Mouse (Mus musculus): ENCODE measurements at regions not wholly inside any gene's neighbourhood (a gene's known extent, or its start where the extent isn't known, plus 50 kb on each side); places are given as distances from the start of the nearest gene placed in this dataset.

GRCm38 (mm10) chr1:124718065-124718464 is 672.7 kb upstream of the Dpp10 start:
- H3K27me3 ChIP-seq (ENCODE audit: insufficient read depth, low read length), result no peaks in the 10 kb centered on the region
- no peak overlapping the region for H3K27ac ChIP-seq (ENCODE audit: low read depth, low read length)
- ATAC-seq (ENCODE audit: low FRiP score) (no peak), DNase-seq (ENCODE audit: low spot score) (peak; percentile 46)
- H3K4me3 ChIP-seq (ENCODE audit: low read depth, low read length), result no peak overlapping the region
- 0% methylated on average over 1 of the region's 1 CpGs for WGBS
- H3K36me3 ChIP-seq (ENCODE audit: insufficient read depth, low read length), result no peaks in the 10 kb centered on the region
- no peaks in the 10 kb centered on the region for H3K4me1 ChIP-seq (ENCODE audit: insufficient read depth, low read length)
- no peak overlapping the region for H3K4me2 ChIP-seq (ENCODE audit: low read depth, low read length, poor library complexity, severe bottlenecking)
- H3K9me3 ChIP-seq (ENCODE audit: low read length), result no peaks in the 10 kb centered on the region
- no peak overlapping the region for H3K9ac ChIP-seq (replicated peaks; ENCODE audit: low read length, poor library complexity, severe bottlenecking)
- peak; percentile 71 for TF ChIP-seq CTCF (IDR thresholded peaks at IDR 0.05)

DNA sequence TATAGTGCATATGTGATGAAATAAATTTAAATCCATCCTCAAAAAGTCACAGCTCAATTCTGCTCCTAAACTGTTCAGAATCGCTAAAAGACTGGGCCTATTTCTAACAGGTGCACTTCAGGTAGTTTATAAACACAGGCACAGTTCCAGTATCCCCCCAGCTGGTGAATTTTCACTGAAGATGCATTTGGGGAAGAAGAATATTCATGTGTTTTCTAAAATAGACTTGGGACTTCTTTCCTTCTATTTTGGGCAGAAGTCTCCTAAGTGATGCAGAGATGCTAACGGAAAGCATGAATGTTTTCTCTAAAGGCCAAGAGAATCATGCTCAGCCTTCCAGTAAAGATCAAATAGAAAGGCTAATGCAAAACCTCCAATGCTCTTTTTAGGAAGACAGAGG is 660.9 kb upstream of the Dpp10 start:
- Histone ChIP-seq H3K9me3 (ENCODE audit: low read length) (no peaks in the 10 kb centered on the region), H3K27ac (ENCODE audit: low read depth, low read length) (no peak overlapping the region), H3K4me3 (ENCODE audit: low read depth, low read length) (no peak overlapping the region), H3K4me1 (ENCODE audit: insufficient read depth, low read length) (no peaks in the 10 kb centered on the region), H3K36me3 (ENCODE audit: insufficient read depth, low read length) (no peaks in the 10 kb centered on the region), H3K27me3 (ENCODE audit: insufficient read depth, low read length) (no peaks in the 10 kb centered on the region), H3K9ac (replicated peaks; ENCODE audit: low read length, poor library complexity, severe bottlenecking) (no peak overlapping the region), H3K4me2 (ENCODE audit: low read depth, low read length, poor library complexity, severe bottlenecking) (no peak overlapping the region)
- DNase-seq (ENCODE audit: low spot score) (no peak), ATAC-seq (ENCODE audit: low FRiP score) (no peak)
- no peak for TF ChIP-seq CTCF (IDR thresholded peaks at IDR 0.05)
- 72% methylated on average over 2 of the region's 2 CpGs for WGBS

- 34% methylated on average over 2 of the region's 2 CpGs for WGBS
- Histone ChIP-seq H3K36me3 (ENCODE audit: insufficient read depth, low read length) (no peaks in the 10 kb centered on the region), H3K27me3 (ENCODE audit: insufficient read depth, low read length) (no peaks in the 10 kb centered on the region), H3K4me1 (ENCODE audit: insufficient read depth, low read length) (no peaks in the 10 kb centered on the region), H3K27ac (ENCODE audit: low read depth, low read length) (no peak overlapping the region), H3K4me2 (ENCODE audit: low read depth, low read length, poor library complexity, severe bottlenecking) (no peak overlapping the region), H3K9ac (replicated peaks; ENCODE audit: low read length, poor library complexity, severe bottlenecking) (no peak overlapping the region), H3K9me3 (ENCODE audit: low read length) (no peaks in the 10 kb centered on the region), H3K4me3 (ENCODE audit: low read depth, low read length) (no peak overlapping the region)
- TF ChIP-seq CTCF (IDR thresholded peaks at IDR 0.05), result peak; percentile 67
- ATAC-seq (ENCODE audit: low FRiP score) (no peak), DNase-seq (ENCODE audit: low spot score) (peak; percentile 7)
These were observed 629.1 kb upstream of the Dpp10 start for GRCm38 (mm10) chr1:124674420-124674819.

DNA sequence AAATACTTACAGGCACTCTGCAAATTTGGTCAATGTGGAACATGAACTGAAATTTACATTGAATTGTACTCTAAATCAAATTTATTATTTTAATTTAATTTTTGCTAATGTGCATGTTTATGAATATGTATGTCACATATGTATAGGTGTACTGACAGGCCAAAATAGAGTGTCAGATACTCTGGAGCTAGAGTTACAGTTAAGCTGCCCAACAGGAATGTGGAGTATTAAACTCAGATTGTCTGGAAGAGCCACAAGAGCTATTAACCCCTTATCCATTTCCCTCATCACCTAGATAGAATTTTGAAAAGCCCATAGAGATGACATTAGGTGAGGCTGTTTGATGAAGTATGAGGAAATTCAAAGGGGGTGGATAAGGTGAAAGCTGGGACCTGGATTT is 607.5 kb upstream of the Dpp10 start:
- no peaks in the 10 kb centered on the region for H3K9me3 ChIP-seq (ENCODE audit: low read length)
- no peaks in the 10 kb centered on the region for H3K36me3 ChIP-seq (ENCODE audit: insufficient read depth, low read length)
- H3K4me1 ChIP-seq (ENCODE audit: insufficient read depth, low read length), result no peaks in the 10 kb centered on the region
- no peaks in the 10 kb centered on the region for H3K27me3 ChIP-seq (ENCODE audit: insufficient read depth, low read length)
- no peak overlapping the region for H3K27ac ChIP-seq (ENCODE audit: low read depth, low read length)
- no peak overlapping the region for H3K4me3 ChIP-seq (ENCODE audit: low read depth, low read length)
- H3K4me2 ChIP-seq (ENCODE audit: low read depth, low read length, poor library complexity, severe bottlenecking), result no peak overlapping the region
- no peak overlapping the region for H3K9ac ChIP-seq (replicated peaks; ENCODE audit: low read length, poor library complexity, severe bottlenecking)
- DNase-seq (ENCODE audit: low spot score) (no peak), ATAC-seq (ENCODE audit: low FRiP score) (no peak)
- no peak for TF ChIP-seq CTCF (IDR thresholded peaks at IDR 0.05)

GRCm38 (mm10) chr1:124652251-124652861 is 607.0 kb upstream of the Dpp10 start:
- Histone ChIP-seq H3K4me3 (ENCODE audit: low read depth, low read length) (no peak overlapping the region), H3K27ac (ENCODE audit: low read depth, low read length) (no peak overlapping the region), H3K9me3 (ENCODE audit: low read length) (no peaks in the 10 kb centered on the region), H3K27me3 (ENCODE audit: insufficient read depth, low read length) (no peaks in the 10 kb centered on the region), H3K9ac (replicated peaks; ENCODE audit: low read length, poor library complexity, severe bottlenecking) (no peak overlapping the region), H3K4me1 (ENCODE audit: insufficient read depth, low read length) (no peaks in the 10 kb centered on the region), H3K4me2 (ENCODE audit: low read depth, low read length, poor library complexity, severe bottlenecking) (no peak overlapping the region), H3K36me3 (ENCODE audit: insufficient read depth, low read length) (no peaks in the 10 kb centered on the region)
- ATAC-seq (ENCODE audit: low FRiP score), result peak; percentile 52; the same call in 1 of the 2 replicates
- 63% methylated on average over 3 of the region's 3 CpGs for WGBS
- TF ChIP-seq CTCF (IDR thresholded peaks at IDR 0.05), result peak; percentile 75
- DNase-seq (ENCODE audit: low spot score), result peak; percentile 78

- ATAC-seq (ENCODE audit: low FRiP score) (no peak), DNase-seq (ENCODE audit: low spot score) (no peak)
- no peaks in the 10 kb centered on the region for H3K9me3 ChIP-seq (ENCODE audit: low read length)
- TF ChIP-seq CTCF (IDR thresholded peaks at IDR 0.05), result no peak
- no peaks in the 10 kb centered on the region for H3K4me1 ChIP-seq (ENCODE audit: insufficient read depth, low read length)
- H3K27me3 ChIP-seq (ENCODE audit: insufficient read depth, low read length), result no peaks in the 10 kb centered on the region
- H3K9ac ChIP-seq (replicated peaks; ENCODE audit: low read length, poor library complexity, severe bottlenecking), result no peak overlapping the region
- no peak overlapping the region for H3K27ac ChIP-seq (ENCODE audit: low read depth, low read length)
- H3K4me2 ChIP-seq (ENCODE audit: low read depth, low read length, poor library complexity, severe bottlenecking), result no peak overlapping the region
- no peak overlapping the region for H3K4me3 ChIP-seq (ENCODE audit: low read depth, low read length)
- H3K36me3 ChIP-seq (ENCODE audit: insufficient read depth, low read length), result no peaks in the 10 kb centered on the region
These were observed 589.9 kb upstream of the Dpp10 start for GRCm38 (mm10) chr1:124635246-124635768.
